Mouse (Mus musculus) embryonic facial prominence, embryonic 15.5 days (tissue): ENCODE data around the gene Hunk. TPM values are rescaled to one million over a fixed set of nuclear protein-coding genes. Genes with fewer than 3 reads are reported as not detected.

Experiments
- ATAC-seq: fragments of 200-750 bp; cut with Nextera tagmentation; 2 replicates; pipeline ENCODE4 v1.8.0; 2017; ENCODE audit warnings: low read depth, moderate TSS enrichment; ENCODE audit not compliant: insufficient number of reproducible peaks, low FRiP score, low TSS enrichment
- H3K27ac ChIP-seq: fragments of 300-500 bp; sonication (generic); replicated peaks from 2 replicates; pipeline ENCODE4 v1.5.1; 2015; ENCODE audit warnings: mild to moderate bottlenecking, inconsistent platforms
- H3K27me3 ChIP-seq: fragments of 300-500 bp; sonication (generic); 2 replicates; pipeline ENCODE4 v1.6.1; 2015; ENCODE audit warnings: inconsistent platforms
- H3K36me3 ChIP-seq: fragments of 300-500 bp; sonication (generic); 2 replicates; pipeline ENCODE4 v1.6.1; 2015; ENCODE audit warnings: mild to moderate bottlenecking, inconsistent platforms
- H3K4me1 ChIP-seq: fragments of 300-500 bp; sonication (generic); 2 replicates; pipeline ENCODE4 v1.6.1; 2015; ENCODE audit warnings: inconsistent platforms
- H3K4me2 ChIP-seq: fragments of 300-500 bp; sonication (generic); replicated peaks from 2 replicates; pipeline ENCODE4 v1.6.1; 2015; ENCODE audit warnings: mild to moderate bottlenecking, inconsistent platforms
- H3K4me3 ChIP-seq: fragments of 300-500 bp; sonication (generic); replicated peaks from 2 replicates; pipeline ENCODE4 v1.5.1; 2015; ENCODE audit warnings: mild to moderate bottlenecking, inconsistent platforms
- H3K9ac ChIP-seq: fragments of 300-500 bp; sonication (generic); 2 replicates; pipeline ENCODE4 v1.6.1; 2015; ENCODE audit warnings: inconsistent platforms
- H3K9me3 ChIP-seq: fragments of 300-500 bp; sonication (generic); replicated peaks from 2 replicates; pipeline ENCODE4 v1.6.1; 2016; ENCODE audit warnings: inconsistent platforms
- WGBS: fragments of 180-500 bp; shearing (Covaris S2); methylation state at CpG from one replicate; pipeline ENCODE4 v1.1.7; 2015; 5-methylcytosine and 5-hydroxymethylcytosine counted together
- polyA plus RNA-seq: library from polyadenylated mRNA; unstranded; fragments of >200 nt; fragmentation: Nextera tagmentation; extraction: Ambion mirVana; gene quantifications from 2 replicates; pipeline ENCODE4 v1.2.1, GENCODE M21; 2015

Gene Hunk
- polyA plus RNA-seq, 1 experiment from 2014 or later: 12.9 TPM

- H3K9ac ChIP-seq: no peak overlapping the region
- H3K4me3 ChIP-seq: no peak overlapping the region
- H3K9me3 ChIP-seq: no peaks in the 10 kb centered on the region
- peaks cover 16% of the 10 kb centered on the region for H3K4me1 ChIP-seq
- 16% methylated on average over 10 of the region's 10 CpGs for WGBS
- H3K36me3 ChIP-seq: no peaks in the 10 kb centered on the region
- H3K4me2 ChIP-seq: 0 out of 2 replicates have a peak overlapping the region, but pooled peaks have one; percentile 21
- peak overlapping the region; percentile 53 for H3K27ac ChIP-seq
- peak; percentile 82 for ATAC-seq
- H3K27me3 ChIP-seq: no peaks in the 10 kb centered on the region
Measured at GRCm38 (mm10) chr16:90533119-90533673, 147.4 kb downstream of the Hunk start.

- 78% methylated on average over 8 of the region's 8 CpGs for WGBS
- Histone ChIP-seq H3K36me3 (no peaks in the 10 kb centered on the region), H3K27ac (no peak overlapping the region), H3K9me3 (no peaks in the 10 kb centered on the region), H3K9ac (no peak overlapping the region), H3K4me1 (peaks cover 16% of the 10 kb centered on the region), H3K4me2 (no peak overlapping the region), H3K4me3 (no peak overlapping the region), H3K27me3 (no peaks in the 10 kb centered on the region)
- ATAC-seq: no peak
Measured at GRCm38 (mm10) chr16:90534591-90534990, 148.8 kb downstream of the Hunk start.

GRCm38 (mm10) chr16:90538926-90539325 is 153.1 kb downstream of the Hunk start:
- no peaks in the 10 kb centered on the region for H3K36me3 ChIP-seq
- H3K9ac ChIP-seq: no peak overlapping the region
- H3K4me2 ChIP-seq: no peak overlapping the region
- H3K9me3 ChIP-seq: no peaks in the 10 kb centered on the region
- H3K27ac ChIP-seq: no peak overlapping the region
- no peaks in the 10 kb centered on the region for H3K27me3 ChIP-seq
- WGBS: 68% methylated on average over 5 of the region's 5 CpGs
- peaks cover under 1% of the 10 kb centered on the region; the same call in 1 of the 2 replicates for H3K4me1 ChIP-seq
- ATAC-seq: no peak
- H3K4me3 ChIP-seq: no peak overlapping the region

- Histone ChIP-seq H3K4me2 (no peak overlapping the region), H3K27me3 (no peaks in the 10 kb centered on the region), H3K27ac (no peak overlapping the region), H3K4me1 (peaks cover 21% of the 10 kb centered on the region), H3K4me3 (no peak overlapping the region), H3K9ac (no peak overlapping the region), H3K36me3 (no peaks in the 10 kb centered on the region), H3K9me3 (no peaks in the 10 kb centered on the region)
- no peak for ATAC-seq
- 91% methylated on average over 2 of the region's 2 CpGs for WGBS
Measured at GRCm38 (mm10) chr16:90541191-90541590, 155.4 kb downstream of the Hunk start.

GRCm38 (mm10) chr16:90542383-90542782 is 156.6 kb downstream of the Hunk start:
- peaks cover 21% of the 10 kb centered on the region for H3K4me1 ChIP-seq
- no peaks in the 10 kb centered on the region for H3K36me3 ChIP-seq
- H3K9me3 ChIP-seq: no peaks in the 10 kb centered on the region
- no peak for ATAC-seq
- no peak overlapping the region for H3K9ac ChIP-seq
- no peaks in the 10 kb centered on the region for H3K27me3 ChIP-seq
- H3K4me3 ChIP-seq: no peak overlapping the region
- no peak overlapping the region for H3K27ac ChIP-seq
- H3K4me2 ChIP-seq: no peak overlapping the region
- 69% methylated on average over 10 of the region's 10 CpGs for WGBS

- 37% methylated on average over 9 of the region's 9 CpGs for WGBS
Measured at GRCm38 (mm10) chr16:90544175-90544574, 158.4 kb downstream of the Hunk start.

GRCm38 (mm10) chr16:90545509-90545908 is 159.7 kb downstream of the Hunk start:
- H3K36me3 ChIP-seq: no peaks in the 10 kb centered on the region
- H3K9me3 ChIP-seq: no peaks in the 10 kb centered on the region
- no peak overlapping the region for H3K9ac ChIP-seq
- H3K27ac ChIP-seq: peak overlapping the region; percentile 3; the same call in 1 of the 2 replicates
- H3K4me1 ChIP-seq: peaks cover 21% of the 10 kb centered on the region
- no peaks in the 10 kb centered on the region for H3K27me3 ChIP-seq
- ATAC-seq: no peak
- 37% methylated on average over 3 of the region's 3 CpGs for WGBS
- no peak overlapping the region for H3K4me3 ChIP-seq
- no peak overlapping the region for H3K4me2 ChIP-seq

More at GRCm38 (mm10) chr16:90544175-90544574, 158.4 kb downstream of the Hunk start:
- Histone ChIP-seq H3K36me3 (no peaks in the 10 kb centered on the region), H3K4me1 (peaks cover 21% of the 10 kb centered on the region), H3K9ac (no peak overlapping the region), H3K4me3 (no peak overlapping the region), H3K4me2 (no peak overlapping the region), H3K9me3 (no peaks in the 10 kb centered on the region), H3K27me3 (no peaks in the 10 kb centered on the region), H3K27ac (no peak overlapping the region)
- ATAC-seq: no peak

- no peaks in the 10 kb centered on the region for H3K9me3 ChIP-seq
- H3K9ac ChIP-seq: no peak overlapping the region
- WGBS: 60% methylated on average over 3 of the region's 3 CpGs
- no peak overlapping the region for H3K4me3 ChIP-seq
- ATAC-seq: peak; percentile 65; the same call in 1 of the 2 replicates
- no peak overlapping the region for H3K27ac ChIP-seq
- H3K27me3 ChIP-seq: no peaks in the 10 kb centered on the region
- peaks cover 21% of the 10 kb centered on the region for H3K4me1 ChIP-seq
- no peak overlapping the region for H3K4me2 ChIP-seq
- no peaks in the 10 kb centered on the region for H3K36me3 ChIP-seq
Measured at GRCm38 (mm10) chr16:90546591-90546990, 160.8 kb downstream of the Hunk start.

- Histone ChIP-seq H3K9me3 (no peaks in the 10 kb centered on the region), H3K36me3 (no peaks in the 10 kb centered on the region), H3K4me3 (no peak overlapping the region), H3K27me3 (no peaks in the 10 kb centered on the region), H3K4me1 (peaks cover 21% of the 10 kb centered on the region), H3K27ac (no peak overlapping the region), H3K4me2 (no peak overlapping the region), H3K9ac (no peak overlapping the region)
- no peak for ATAC-seq
- 60% methylated on average over 9 of the region's 9 CpGs for WGBS
Measured at GRCm38 (mm10) chr16:90547996-90548395, 162.2 kb downstream of the Hunk start.

Other genes with a start within 250 kb of the Hunk start
- 45.3 and 49.4 TPM in 2 replicates for gene Tiam1, start 242.2 kb upstream of the Hunk start, polyA plus RNA-seq
- gene Sod1, start 165.3 kb upstream of the Hunk start, polyA plus RNA-seq: 973 and 1,001 TPM in 2 replicates
- gene Scaf4, start 101.5 kb upstream of the Hunk start, polyA plus RNA-seq: 27.9 and 31.3 TPM in 2 replicates